Comparison of ENCODE assay signal across 22 mouse cellular contexts in genomic region chr1:18190714-18191712, GRCm38 (mm10). TPM values are rescaled to one million over a fixed set of nuclear protein-coding genes. Genes with fewer than 3 reads are reported as not detected.
DNase-seq lines count a peak whose midpoint lies in the region; ATAC-seq lines count a peak whose summit lies in the region.
"Had no signal": no experiment of that assay in that cellular context is flagged by ENCODE, and none has a peak within 500 bp of the region (broad histone marks: within the 10 kb centered on the region; RNA-seq: fewer than 3 reads in every experiment).

No protein-coding gene starts in this region.

- H3K4me3 ChIP-seq in hindbrain, embryonic 12.5 days, result no peak overlapping the region
- H3K4me3 ChIP-seq in hindbrain, embryonic 10.5 days, result no peak overlapping the region
- H3K4me3 ChIP-seq in forebrain, embryonic 14.5 days (ENCODE audit: low read depth, low read length), result no peak overlapping the region
- no peak overlapping the region for H3K4me3 ChIP-seq in hindbrain, embryonic 16.5 days (ENCODE audit: low read length)
- H3K4me3 ChIP-seq: kidney, embryonic 15.5 days; limb, embryonic 15.5 days had no signal

- ATAC-seq in hindbrain, embryonic 12.5 days (ENCODE audit: low FRiP score), result peak; percentile 38; the same call in 1 of the 2 replicates
- ATAC-seq in forebrain, embryonic 14.5 days, result peak; percentile 82
- peak; percentile 81 for ATAC-seq in hindbrain, embryonic 16.5 days
- ATAC-seq: liver, postnatal 0 days had no signal

- H3K36me3 ChIP-seq in hindbrain, embryonic 12.5 days, result no peaks in the 10 kb centered on the region
- H3K36me3 ChIP-seq in hindbrain, embryonic 10.5 days, result no peaks in the 10 kb centered on the region
- H3K36me3 ChIP-seq in forebrain, embryonic 14.5 days (ENCODE audit: control insufficient read depth, insufficient read depth, low read length), result no peaks in the 10 kb centered on the region
- H3K36me3 ChIP-seq in hindbrain, embryonic 16.5 days (ENCODE audit: control insufficient read depth, insufficient read depth, low read length), result no peaks in the 10 kb centered on the region
- H3K36me3 ChIP-seq: G1E; kidney, embryonic 15.5 days; limb, embryonic 15.5 days had no signal

- no peak overlapping the region for H3K9ac ChIP-seq in hindbrain, embryonic 12.5 days
- H3K9ac ChIP-seq in forebrain, embryonic 14.5 days (ENCODE audit: low read length), result no peak overlapping the region
- no peak overlapping the region for H3K9ac ChIP-seq in hindbrain, embryonic 16.5 days (ENCODE audit: low read depth, low read length)
- H3K9ac ChIP-seq: kidney, embryonic 15.5 days; limb, embryonic 15.5 days; liver, postnatal 0 days had no signal

- no peaks in the 10 kb centered on the region for H3K9me3 ChIP-seq in hindbrain, embryonic 12.5 days (replicated peaks)
- H3K9me3 ChIP-seq in hindbrain, embryonic 10.5 days, result no peaks in the 10 kb centered on the region
- no peaks in the 10 kb centered on the region for H3K9me3 ChIP-seq in forebrain, embryonic 14.5 days (replicated peaks; ENCODE audit: control insufficient read depth, low read length)
- H3K9me3 ChIP-seq in hindbrain, embryonic 16.5 days (ENCODE audit: control insufficient read depth, low read length), result no peaks in the 10 kb centered on the region
- H3K9me3 ChIP-seq: kidney, embryonic 15.5 days; limb, embryonic 15.5 days had no signal

- WGBS in hindbrain, embryonic 12.5 days, result 14% methylated on average over 1 of the region's 1 CpGs
- WGBS in hindbrain, embryonic 10.5 days, result 12% methylated on average over 1 of the region's 1 CpGs
- 9% methylated on average over 1 of the region's 1 CpGs for WGBS in forebrain, embryonic 14.5 days
- 10% methylated on average over 1 of the region's 1 CpGs for WGBS in hindbrain, embryonic 16.5 days

- no peak overlapping the region for H3K4me2 ChIP-seq in hindbrain, embryonic 12.5 days (replicated peaks)
- H3K4me2 ChIP-seq in forebrain, embryonic 14.5 days (ENCODE audit: low read length), result no peak overlapping the region
- no peak overlapping the region for H3K4me2 ChIP-seq in hindbrain, embryonic 16.5 days (ENCODE audit: low read length)
- H3K4me2 ChIP-seq: kidney, embryonic 15.5 days; limb, embryonic 15.5 days had no signal

- no peak for DNase-seq in hindbrain, embryonic 10.5 days (ENCODE audit: low spot score)
- peak; percentile 76 for DNase-seq in forebrain, embryonic 14.5 days (ENCODE audit: low spot score)
- peak; percentile 21 for DNase-seq in retina, embryonic 14.5 days (ENCODE audit: low spot score)
- no peak for DNase-seq in kidney, postnatal 4 days
- DNase-seq in gastrocnemius, postnatal 10 days, result no peak
- DNase-seq: cerebellum, adult 9-10 months; heart, adult 18-20 months; liver, postnatal 0 days; lung, postnatal 4 days; right cerebral cortex, adult 18-20 months; thymus, postnatal 36 days had no signal

- H3K27me3 ChIP-seq in hindbrain, embryonic 12.5 days, result no peaks in the 10 kb centered on the region
- no peaks in the 10 kb centered on the region for H3K27me3 ChIP-seq in hindbrain, embryonic 10.5 days (ENCODE audit: insufficient read depth, poor library complexity, severe bottlenecking)
- H3K27me3 ChIP-seq in forebrain, embryonic 14.5 days (replicated peaks; ENCODE audit: control insufficient read depth, insufficient read depth, low read length), result no peaks in the 10 kb centered on the region
- H3K27me3 ChIP-seq in hindbrain, embryonic 16.5 days (replicated peaks; ENCODE audit: control insufficient read depth, insufficient read depth, low read length), result no peaks in the 10 kb centered on the region
- H3K27me3 ChIP-seq: kidney, embryonic 15.5 days; limb, embryonic 15.5 days had no signal

- H3K27ac ChIP-seq in hindbrain, embryonic 12.5 days, result no peak overlapping the region
- no peak overlapping the region for H3K27ac ChIP-seq in hindbrain, embryonic 10.5 days
- peak overlapping the region; percentile 61; the same call in 1 of the 2 replicates for H3K27ac ChIP-seq in forebrain, embryonic 14.5 days (ENCODE audit: low read depth, low read length)
- H3K27ac ChIP-seq in hindbrain, embryonic 16.5 days (ENCODE audit: low read depth, low read length), result no peak overlapping the region
- H3K27ac ChIP-seq: kidney, embryonic 15.5 days; limb, embryonic 15.5 days; stomach, postnatal 0 days had no signal

- H3K4me1 ChIP-seq in hindbrain, embryonic 12.5 days, result no peaks in the 10 kb centered on the region
- no peaks in the 10 kb centered on the region for H3K4me1 ChIP-seq in hindbrain, embryonic 10.5 days (replicated peaks)
- H3K4me1 ChIP-seq in forebrain, embryonic 14.5 days (ENCODE audit: control insufficient read depth, insufficient read depth, low read length), result peaks cover 10% of the 10 kb centered on the region
- no peaks in the 10 kb centered on the region; the same call in 1 of the 2 replicates for H3K4me1 ChIP-seq in hindbrain, embryonic 16.5 days (ENCODE audit: control insufficient read depth, insufficient read depth, low read depth, low read length)
- H3K4me1 ChIP-seq: kidney, embryonic 15.5 days; limb, embryonic 15.5 days had no signal

RNA-seq across cellular contexts. Expression of gene Crisp4, which starts 45.3 kb away (rescaled TPM):
- not detected in 2 replicates for polyA plus RNA-seq in hindbrain, embryonic 12.5 days (2016; fragmentation: Nextera tagmentation; extraction: Ambion mirVana)
- polyA plus RNA-seq in hindbrain, embryonic 10.5 days (2016; fragmentation: Nextera tagmentation; extraction: Ambion mirVana), result not detected in 2 replicates
- polyA plus RNA-seq in forebrain, embryonic 14.5 days (2014; fragmentation: Nextera tagmentation; extraction: Ambion mirVana), result not detected in 2 replicates
- not detected in 2 replicates for polyA plus RNA-seq in hindbrain, embryonic 16.5 days (2015; fragmentation: Nextera tagmentation; extraction: Ambion mirVana)
- total RNA-seq in gastrocnemius, postnatal 10 days (2021), result not detected
- total RNA-seq: adrenal gland, adult 18-20 months; gastrocnemius, adult 18-20 months; heart, adult 18-20 months; neutrophil, adult 5-6 weeks had no signal
- polyA plus RNA-seq: embryonic facial prominence, embryonic 11.5 days; G1E; heart, embryonic 16.5 days; kidney, embryonic 15.5 days; limb, embryonic 15.5 days; liver, postnatal 0 days; stomach, postnatal 0 days had no signal

RNA-seq across cellular contexts. Expression of gene Defb18, which starts 46.2 kb away (rescaled TPM):
- polyA plus RNA-seq in hindbrain, embryonic 12.5 days (2016; fragmentation: Nextera tagmentation; extraction: Ambion mirVana), result not detected in 2 replicates
- polyA plus RNA-seq in hindbrain, embryonic 10.5 days (2016; fragmentation: Nextera tagmentation; extraction: Ambion mirVana), result not detected in 2 replicates
- polyA plus RNA-seq in forebrain, embryonic 14.5 days (2014; fragmentation: Nextera tagmentation; extraction: Ambion mirVana), result not detected in 2 replicates
- polyA plus RNA-seq in hindbrain, embryonic 16.5 days (2015; fragmentation: Nextera tagmentation; extraction: Ambion mirVana), result not detected in 2 replicates
- total RNA-seq in gastrocnemius, postnatal 10 days (2021), result not detected
- total RNA-seq: adrenal gland, adult 18-20 months; G1E; gastrocnemius, adult 18-20 months; heart, adult 18-20 months; neutrophil, adult 5-6 weeks had no signal
- polyA plus RNA-seq: embryonic facial prominence, embryonic 11.5 days; G1E; heart, embryonic 16.5 days; kidney, embryonic 15.5 days; limb, embryonic 15.5 days; liver, postnatal 0 days; stomach, postnatal 0 days had no signal

Comparison
In these comparisons a context has a peak if more than half of its experiments do, and no peak if none do; other contexts are left out.
1. DNase-seq: peak in forebrain, embryonic 14.5 days (single experiment) and retina, embryonic 14.5 days (single experiment); none in hindbrain, embryonic 10.5 days (single experiment), kidney, postnatal 4 days (0 of 2) and gastrocnemius, postnatal 10 days (single experiment).
2. Peak in every context shown above with its lines, with median percentiles within 50 percentile points of each other: ATAC-seq.